Mouse (Mus musculus): Measurements from ENCODE around the gene Gprc5b.

The Gprc5b gene

DNA sequence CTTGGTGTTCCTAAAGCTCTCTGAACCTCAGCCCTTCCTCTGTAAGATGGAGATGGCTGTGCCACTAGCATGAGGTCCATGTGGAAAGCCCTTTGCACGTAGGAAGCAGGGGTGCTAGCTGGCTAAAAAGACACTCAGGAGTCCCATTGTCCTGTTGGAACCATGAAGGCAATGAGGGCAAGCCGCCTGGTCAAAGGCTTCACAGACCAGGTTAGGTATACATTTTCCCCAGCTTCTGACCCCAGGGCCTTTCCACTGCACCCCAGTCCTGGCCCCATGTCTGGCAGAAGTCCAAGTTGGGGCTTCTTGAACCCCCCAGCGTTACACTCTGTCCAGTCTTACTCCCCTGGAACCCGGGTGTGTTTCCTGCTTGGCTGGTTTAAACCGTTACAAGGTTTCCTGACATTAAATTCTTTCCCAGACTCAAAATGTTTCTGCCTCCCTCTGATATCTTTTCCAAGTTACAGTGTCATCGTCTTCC lies 2.9 kb downstream of the Gprc5b start:
- in situ Hi-C loops (cut with MboI, MseI) = loop anchor here (5.0 to 10.0 kb wide), 3 partner anchors 135 to 397 kb away; partner anchors contain the start of genes Iqck (in 1 of the 2), Knop1 (in 1 of the 2) and Tmc5 (in 1 of the 2)

DNA sequence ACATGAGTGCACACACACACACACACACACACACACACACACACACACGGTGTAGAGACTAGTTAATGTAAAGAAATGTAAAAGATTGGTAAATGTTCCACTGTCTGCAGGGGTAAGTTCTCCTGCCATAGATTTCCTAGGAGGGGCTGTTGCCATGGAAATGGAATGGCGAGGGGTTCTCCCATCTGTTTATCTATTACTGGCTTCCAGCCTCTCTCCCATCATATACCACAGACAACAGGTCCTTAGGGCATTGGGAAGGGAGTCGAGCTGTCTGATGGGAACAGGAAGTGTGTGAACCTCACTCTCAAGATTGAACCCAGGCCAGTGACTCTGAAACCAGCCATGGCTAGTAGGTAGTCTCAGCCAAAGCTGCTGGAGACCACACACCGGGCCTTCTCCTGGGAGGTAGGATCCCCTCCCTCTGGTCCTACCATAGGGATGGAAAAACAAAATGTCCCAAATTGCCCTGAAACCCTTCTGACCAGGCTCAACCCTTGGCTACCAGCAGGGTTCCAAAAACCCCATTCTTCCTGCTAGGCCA lies 3.6 kb downstream of the Gprc5b start:
- in situ Hi-C loops (cut with MboI, MseI) = loop anchor here (5.0 to 10.0 kb wide), 3 partner anchors 134 to 397 kb away; partner anchors contain the start of genes Iqck (in 1 of the 2), Knop1 (in 1 of the 2) and Tmc5 (in 1 of the 2)

DNA sequence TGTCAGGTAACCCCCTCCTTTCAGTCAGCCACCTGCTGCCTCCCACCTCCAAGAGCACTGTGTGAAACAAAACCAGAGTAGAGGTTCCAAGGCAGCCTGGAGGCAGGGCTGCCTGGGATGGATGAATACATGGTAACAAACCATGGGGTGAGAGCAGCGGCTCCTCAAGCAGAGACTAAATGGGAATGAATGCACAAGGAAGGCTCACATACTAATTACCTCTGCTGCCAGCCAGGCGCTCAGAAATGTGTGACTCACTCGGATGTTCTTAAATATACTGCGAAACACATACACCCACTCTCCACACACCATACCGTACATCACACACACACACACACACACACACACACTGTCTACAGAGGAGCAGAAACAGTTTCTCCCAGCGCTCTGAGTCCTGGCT lies 4.7 kb downstream of the Gprc5b start:
- in situ Hi-C loops (cut with MboI, MseI) = loop anchor here (5.0 to 10.0 kb wide), 3 partner anchors 133 to 395 kb away; partner anchors contain the start of genes Iqck (in 1 of the 2), Knop1 (in 1 of the 2) and Tmc5 (in 1 of the 2)

DNA sequence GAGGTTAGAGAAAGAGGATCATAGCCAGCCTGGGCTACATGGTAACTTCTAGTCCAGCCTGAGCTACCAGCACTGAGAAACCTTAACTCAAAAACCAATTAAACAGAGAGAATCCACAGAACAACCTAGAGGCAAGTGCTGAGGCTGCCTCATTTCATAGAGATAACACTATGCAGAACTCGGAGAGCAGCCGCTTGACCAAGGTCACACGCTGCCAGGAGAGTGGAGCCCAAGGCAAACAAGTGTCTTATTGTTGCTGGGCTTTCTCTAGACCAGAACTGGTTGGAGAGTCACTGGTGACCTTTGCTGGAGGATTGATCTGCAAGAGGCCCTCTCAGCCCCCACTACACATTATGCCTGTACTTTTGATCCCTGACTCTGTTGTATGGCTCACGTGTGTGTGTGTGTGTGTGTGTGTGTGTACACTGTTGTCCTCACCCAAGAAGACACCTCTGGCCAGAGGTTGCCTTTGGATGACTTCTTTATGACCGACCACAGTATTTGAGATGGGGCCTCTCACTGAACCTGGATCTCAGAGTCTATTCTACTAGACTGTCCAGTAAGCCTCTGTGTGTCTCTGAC lies 5.6 kb downstream of the Gprc5b start:
- in situ Hi-C loops (cut with MboI, MseI) = no loop called here

DNA sequence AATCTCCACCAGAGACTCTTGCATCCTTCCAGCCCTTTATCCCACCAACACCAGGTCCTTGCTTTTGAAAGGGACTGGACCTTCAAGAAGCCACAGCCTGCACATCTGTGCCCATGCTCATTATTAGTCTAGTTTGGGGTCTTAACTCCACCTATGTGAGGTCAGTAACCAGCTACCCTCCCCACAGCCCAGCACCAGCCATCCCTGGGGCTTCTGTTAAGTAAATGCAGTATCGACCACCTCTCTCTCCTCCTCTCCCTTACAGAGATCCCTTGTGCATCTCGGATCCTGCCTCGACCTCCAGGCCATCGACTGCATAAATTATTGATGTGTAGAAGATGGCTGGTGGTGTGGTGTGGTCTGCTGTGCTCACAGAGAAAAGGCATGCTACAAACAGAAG lies 8.6 kb downstream of the Gprc5b start:
- in situ Hi-C loops (cut with MboI, MseI) = no loop called here

DNA sequence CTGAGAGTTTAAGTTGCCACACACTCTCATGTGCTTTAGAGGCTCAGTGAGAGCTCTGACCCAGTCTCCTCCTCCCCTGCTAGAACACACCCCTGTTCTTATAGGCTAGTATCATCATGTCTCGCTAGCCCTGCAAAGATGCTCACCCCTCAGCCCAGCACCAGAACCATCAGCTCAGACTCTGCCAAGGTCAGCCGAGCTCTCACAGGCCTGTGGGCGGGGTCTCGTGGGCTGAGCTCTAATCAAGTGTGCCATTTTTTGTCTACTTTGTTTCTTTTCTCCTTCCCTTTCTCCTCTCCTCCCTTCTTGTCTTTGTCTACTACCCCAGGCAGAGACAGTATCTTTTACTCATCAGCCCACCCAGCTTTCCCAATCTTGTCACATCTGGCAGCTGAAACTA lies 9.2 kb downstream of the Gprc5b start:
- in situ Hi-C loops (cut with MboI, MseI) = no loop called here

DNA sequence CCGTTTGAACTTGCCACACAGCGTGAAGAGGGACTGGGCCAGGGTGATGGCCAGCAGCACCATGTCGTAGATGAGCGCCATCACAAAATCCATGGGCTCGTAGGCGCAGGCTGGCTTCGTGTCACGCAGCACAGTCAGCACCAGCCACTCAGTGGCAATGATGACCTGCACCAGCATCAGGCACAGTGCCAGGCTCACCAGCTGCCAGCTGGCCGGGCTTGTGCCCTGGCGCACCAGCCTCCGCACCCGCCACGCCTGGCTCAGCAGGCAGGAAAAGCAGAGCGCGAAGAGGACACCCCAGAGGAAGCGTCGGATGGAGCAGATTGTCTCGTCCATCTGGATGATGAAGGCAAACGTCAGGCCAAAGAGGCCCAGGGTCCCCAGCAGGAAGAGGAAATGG lies 11.1 kb downstream of the Gprc5b start:
- in situ Hi-C loops (cut with MboI, MseI) = no loop called here

DNA sequence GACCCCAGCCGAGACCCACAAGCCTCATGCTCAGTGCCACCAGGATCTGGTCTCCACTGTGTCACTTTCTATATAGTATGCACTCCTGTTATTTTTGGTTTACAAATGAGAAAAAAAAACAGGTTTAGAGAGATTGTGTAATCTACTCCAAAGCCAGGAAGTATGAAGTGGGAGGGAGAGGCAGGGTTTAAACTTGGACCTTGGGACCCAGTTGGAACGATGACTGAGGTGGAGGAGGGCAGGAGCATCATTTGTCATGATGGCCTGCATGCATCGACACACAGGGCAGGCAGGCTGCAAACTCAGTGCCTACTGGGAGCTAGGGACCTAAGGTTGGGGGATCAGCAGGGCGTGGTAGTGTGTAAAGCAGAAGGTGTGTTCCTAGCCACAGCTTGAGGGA lies 12.4 kb downstream of the Gprc5b start:
- in situ Hi-C loops (cut with MboI, MseI) = no loop called here

DNA sequence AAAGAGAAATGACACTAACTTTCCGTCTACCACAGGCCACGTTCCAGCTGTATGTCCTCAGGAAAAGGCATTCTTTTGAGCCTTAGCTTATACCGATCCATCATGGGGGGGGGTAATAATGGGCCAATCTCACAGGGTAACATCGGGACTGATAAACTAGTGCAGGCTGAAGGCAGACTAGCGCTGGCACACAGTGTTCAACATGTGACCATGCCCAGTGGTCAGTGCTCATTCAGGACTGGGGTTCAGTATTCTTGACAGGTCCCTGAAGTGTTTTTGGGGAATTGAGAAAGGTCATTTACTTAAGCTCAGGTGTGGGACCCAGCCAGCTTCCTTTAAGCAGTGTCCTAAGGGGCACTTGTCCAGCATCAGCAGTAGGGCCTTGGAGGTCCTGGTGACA lies 13.2 kb downstream of the Gprc5b start:
- in situ Hi-C loops (cut with MboI, MseI) = no loop called here

DNA sequence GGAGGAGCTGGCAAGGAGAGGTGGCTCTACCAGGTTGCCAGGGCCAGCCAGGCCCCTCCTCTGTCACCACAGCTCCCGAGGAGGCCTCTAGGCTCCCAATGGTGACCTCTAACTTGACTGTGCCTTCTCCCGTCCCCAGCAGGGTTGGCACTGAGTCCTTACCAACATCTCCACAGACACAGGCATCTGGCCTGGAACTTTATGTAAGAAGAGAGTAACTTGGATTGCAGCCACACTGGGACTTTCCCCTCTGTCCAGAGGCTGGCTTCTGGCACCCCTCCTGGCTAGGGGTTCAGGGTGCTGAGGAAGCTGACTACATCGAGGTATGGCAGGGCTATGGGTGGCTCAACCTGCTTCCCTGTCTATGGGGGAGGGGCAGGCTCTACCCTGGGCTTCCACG lies 13.7 kb downstream of the Gprc5b start:
- in situ Hi-C loops (cut with MboI, MseI) = no loop called here

DNA sequence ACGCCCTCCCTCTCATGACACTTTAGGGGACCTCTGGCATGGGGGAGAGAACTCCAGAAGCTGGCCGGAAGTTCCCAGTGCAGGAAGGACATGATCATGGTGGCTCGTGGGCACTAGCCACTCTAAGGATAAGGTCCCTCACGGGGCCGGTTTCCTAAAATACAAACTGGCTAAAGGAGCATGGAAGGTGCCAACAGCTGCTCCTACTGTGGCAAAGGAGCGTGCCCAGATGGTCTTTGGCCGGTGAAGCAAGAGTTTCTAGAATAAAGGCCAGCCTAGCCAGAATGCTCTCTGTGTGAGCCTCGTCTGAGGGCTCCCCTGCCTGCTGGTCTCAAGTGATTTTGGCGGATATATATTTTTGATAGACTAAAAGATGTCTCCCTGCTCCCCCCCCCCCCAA lies 15.3 kb downstream of the Gprc5b start:
- in situ Hi-C loops (cut with MboI, MseI) = no loop called here

DNA sequence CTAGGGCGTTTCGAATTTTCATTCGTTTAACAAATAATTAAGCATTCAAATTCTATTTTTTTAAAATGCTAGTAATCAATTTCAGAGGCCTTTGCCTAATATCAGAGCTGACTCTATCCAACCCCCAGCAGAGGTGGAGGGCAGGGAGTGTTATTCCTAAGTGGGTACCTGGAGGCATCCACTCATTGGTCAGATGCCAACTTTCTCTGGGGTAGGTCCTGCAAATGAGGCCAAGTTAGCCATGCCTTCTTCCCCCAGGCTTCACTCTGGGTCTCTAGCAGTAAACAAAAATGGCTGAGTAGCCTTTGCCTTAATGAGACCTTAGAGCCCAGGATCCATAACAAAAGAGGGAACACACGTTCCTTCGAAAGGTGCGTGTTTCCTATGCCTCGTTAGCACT lies 15.9 kb downstream of the Gprc5b start:
- in situ Hi-C loops (cut with MboI, MseI) = no loop called here

DNA sequence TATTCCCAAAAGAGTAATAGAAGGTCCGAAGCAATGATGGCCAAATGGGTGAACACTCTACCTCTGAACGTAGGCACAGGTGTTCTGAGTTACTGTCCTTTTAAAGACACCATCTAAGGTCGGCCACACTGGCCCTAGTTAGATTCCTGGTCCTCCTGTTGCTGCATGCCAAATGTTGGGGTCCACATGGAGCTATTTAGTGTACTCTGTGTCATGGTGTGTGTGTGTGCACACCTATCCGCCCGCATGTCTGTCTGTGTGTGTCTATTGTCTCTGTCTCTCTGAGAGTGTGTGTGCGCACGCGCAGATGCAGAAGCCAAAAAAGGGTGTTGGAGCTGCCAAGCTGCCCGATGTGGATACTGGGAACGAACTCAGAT lies 17.9 kb downstream of the Gprc5b start:
- in situ Hi-C loops (cut with MboI, MseI) = no loop called here

DNA sequence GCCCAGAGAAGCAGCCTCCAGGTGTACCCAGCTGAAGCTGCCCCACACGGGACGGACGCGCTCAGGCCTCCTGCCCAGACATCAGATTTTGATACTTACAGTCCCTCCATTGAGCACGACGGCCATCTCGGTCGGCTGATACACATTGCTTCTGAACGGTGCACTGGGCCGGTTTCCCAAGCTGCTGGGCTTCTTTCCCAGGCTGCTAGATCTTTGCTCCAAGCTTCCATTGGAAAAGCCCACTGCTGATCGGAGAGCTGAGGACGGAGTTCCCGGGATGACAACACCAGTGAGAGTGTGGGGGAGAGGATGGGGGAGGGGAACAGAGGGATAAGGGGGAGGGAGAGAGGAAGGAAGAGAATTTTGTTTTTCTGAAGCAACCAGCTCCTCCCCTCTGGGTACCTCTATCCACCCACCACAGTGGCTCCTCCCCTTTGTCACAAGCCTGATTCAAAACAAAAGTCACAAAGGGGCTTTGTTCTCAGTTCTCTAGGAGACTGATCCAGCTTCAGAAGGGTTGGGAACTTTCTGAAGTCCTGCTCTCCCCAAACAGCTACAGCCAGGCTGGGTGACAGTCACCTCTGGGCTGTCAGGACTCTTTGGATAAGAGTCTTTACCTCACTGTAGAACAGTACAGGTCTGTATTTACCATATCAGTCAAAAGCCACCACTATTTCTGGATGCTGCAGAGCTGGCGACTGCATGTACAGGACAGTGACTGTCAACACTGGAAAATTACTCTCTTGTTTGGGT lies 18.4 kb downstream of the Gprc5b start:
- in situ Hi-C loops (cut with MboI, MseI) = no loop called here

DNA sequence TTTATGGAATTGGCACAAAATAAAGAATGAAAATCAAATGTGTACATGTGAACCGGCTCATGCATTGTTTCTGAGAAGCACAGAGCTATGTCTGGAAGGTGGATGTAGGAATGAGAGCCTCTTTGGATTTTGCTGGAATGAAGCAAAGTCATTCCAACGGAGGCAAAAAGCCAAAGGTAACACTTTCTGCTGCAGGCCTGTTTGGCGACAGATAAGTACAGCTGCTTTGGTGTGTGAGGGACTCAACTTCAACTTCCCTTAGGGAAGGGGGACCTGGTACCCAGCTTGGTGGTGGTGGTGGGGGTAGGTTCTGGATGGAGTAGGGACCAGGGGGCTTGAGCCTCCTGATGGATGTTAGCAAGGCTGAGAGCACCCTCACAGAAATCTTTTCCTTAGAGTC lies 19.2 kb downstream of the Gprc5b start:
- in situ Hi-C loops (cut with MboI, MseI) = no loop called here

DNA sequence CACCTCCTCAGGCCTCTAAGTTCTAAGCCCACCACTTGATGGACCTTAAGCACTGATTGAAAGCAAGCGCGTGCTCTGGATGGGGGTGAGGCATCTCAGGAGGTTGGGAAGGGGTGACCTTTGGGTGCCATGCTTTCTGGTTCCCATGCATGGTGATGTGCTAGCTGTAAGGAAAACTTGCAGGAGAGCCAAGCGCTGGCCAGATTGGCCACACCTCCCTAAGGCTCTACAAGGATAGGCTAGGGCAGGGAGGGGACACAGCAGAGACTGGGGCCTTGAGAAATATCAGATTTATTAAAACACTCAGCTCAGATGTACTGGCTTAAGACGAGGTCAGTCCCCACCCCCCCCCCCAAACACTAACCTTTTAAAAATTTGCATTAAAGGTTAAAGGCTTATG lies 21.6 kb downstream of the Gprc5b start:
- in situ Hi-C loops (cut with MboI, MseI) = no loop called here

DNA sequence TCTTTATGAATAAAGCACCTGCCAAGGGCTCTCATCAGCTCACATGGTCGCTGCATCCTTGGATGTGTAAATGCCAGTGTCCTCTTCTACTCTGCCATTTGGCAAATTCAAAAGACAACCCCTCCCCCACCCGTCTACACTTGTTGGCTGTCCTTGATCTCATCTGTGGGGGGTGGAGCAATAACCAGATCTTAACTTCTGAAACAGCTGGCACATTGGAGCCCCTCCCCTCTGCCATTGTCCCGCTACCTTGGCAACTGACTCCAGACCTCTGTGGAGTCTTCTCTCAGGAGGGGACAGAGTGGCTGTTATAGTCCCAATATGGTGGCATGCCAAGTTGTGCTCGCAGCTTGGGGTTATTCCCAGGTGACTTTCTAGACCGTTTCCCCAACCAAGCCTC lies 22.7 kb downstream of the Gprc5b start:
- in situ Hi-C loops (cut with MboI, MseI) = no loop called here

DNA sequence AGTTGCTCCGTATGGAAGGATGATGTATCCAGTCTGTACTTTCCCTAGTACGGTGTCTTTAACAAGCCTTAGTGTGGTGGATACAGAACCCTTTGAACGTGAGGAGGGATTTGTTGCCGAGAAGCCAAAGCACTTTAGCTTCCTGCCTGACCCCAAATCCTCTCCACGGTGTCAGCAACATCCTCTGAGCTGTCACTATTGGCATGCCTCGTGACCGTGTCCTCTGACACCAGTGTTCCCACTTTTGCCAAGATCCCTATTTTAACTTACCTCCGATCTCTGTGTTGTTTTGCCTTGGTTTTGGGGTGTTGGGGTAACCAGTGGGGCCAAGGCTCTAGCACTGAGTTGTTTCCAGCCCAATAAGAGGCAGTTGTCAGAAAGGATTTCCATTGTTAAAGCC lies 23.5 kb downstream of the Gprc5b start:
- in situ Hi-C loops (cut with MboI, MseI) = no loop called here

DNA sequence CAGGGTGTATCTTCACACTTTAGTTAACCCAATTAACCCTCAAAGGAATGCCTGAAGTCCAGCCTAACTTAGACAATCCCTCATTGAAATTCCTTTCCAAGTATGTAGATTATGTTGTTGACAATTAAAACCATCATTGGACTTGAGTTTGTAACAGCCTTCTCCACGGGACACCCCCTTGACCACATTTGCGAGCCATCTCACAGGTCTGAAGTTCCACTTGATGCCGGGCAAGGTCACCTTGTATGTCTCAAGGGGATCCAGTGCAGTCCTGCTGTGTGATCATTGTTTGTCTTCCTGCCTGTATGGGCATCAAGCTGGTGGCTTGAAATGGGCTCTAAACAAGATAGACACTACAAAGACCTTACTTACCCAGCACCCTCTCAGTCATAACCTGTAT lies 26.1 kb downstream of the Gprc5b start:
- in situ Hi-C loops (cut with MboI, MseI) = no loop called here

DNA sequence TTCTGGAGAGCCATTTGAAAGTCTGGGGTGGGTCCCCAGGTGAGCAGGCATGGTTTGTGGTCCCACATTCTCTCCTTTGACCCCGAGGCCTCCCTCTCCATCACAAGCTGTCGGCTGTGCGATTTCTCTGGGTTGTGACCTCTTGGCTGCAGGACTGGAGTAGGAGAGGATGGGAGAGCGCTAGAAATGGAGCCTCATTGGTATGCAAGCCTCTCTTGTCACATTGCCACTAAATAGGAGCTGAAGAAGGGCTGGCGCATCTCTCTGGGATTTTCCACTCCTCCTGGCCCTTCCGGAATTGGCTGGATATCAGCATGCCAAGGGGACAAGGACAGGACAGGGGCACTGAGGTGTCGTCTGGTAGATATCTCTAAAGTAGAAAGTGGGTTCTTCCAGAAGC lies 29.8 kb downstream of the Gprc5b start:
- in situ Hi-C loops (cut with MboI, MseI) = no loop called here

DNA sequence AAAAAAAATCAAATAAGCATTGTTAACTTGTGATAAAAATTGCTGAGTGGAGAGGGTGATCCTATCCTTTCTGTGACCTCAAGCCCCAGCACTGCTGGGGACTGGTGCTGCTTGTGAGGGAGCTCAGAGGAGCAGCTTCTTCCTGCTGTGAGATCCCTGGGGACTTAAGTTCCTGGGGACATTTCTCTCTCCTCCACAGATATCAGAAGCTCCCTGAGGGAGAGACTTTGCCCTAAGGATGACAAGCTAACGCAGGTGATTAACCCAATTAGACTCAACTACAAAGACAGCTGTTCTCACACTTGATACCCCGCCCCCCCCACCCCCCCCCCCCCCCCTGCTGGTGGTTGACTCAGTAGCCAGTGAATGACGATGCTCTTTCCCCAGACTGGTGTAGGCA lies 30.2 kb downstream of the Gprc5b start:
- in situ Hi-C loops (cut with MboI, MseI) = no loop called here

DNA sequence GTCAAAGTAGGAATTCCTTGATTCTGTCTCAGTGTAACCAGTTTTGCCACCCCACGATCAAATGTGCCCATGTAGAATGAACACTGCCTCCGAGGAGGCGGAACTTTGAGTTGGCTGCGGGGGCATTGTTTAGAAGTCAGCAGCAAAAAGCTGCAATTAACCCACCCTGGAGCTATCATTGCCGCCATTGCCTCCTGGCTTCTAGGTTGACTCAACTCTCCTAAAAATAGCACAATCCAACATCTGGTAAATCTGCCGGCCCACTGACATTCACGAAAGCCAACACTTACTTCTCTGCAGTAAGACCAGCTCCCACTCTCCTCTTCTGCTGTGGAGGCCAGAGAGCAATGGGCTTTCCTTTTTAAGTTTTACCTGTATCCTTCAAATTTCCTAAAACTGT lies 35.8 kb downstream of the Gprc5b start:
- in situ Hi-C loops (cut with MboI, MseI) = no loop called here
